Mouse (Mus musculus): Measurements from ENCODE around the gene Cela3b. TPM values are rescaled to one million over a fixed set of nuclear protein-coding genes. Genes with fewer than 3 reads are reported as not detected.

The Cela3b gene
- polyA plus RNA-seq, 1 experiment from 2014 or later = not detected

DNA sequence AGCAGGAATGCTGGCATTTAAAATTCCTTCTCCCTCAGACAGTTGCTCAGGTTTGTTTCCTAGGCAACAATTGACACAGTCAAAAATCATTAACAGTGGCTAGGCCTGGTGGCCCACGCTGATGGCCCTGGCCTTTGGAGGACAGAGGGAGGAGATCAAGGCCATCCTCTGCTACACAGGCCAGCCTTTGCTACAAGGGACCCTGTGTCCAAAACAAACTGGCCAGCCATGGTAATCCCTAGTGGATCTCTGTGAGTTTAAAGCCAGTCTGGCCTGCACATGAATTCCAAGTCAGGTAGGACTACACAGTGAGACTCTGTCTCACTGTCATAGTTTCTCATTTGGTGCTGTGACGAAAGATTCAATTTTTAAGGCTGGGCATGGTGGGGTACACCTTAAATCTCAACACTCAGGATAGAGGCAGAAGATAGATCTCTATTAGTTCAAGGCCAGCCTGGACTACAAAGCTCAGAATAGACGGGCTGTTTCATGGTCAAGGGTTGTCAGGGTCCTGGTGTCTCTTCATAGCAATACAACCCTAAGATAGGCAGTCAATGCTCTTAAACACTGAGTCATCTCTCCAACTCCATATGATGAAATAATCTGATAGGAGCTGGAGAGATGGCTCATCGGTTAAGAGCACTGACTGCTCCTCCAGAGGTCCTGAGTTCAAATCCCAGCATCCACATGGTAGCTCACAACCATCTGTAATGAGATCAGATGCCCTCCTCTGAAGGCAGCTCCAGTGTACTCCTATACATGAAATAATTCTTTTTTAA is 52.6 kb downstream of the Cela3b start:
- Histone ChIP-seq H3K4me2 (no peak overlapping the region), H3K36me3 (ENCODE audit: control insufficient read depth, insufficient read depth, low read length) (no peaks in the 10 kb centered on the region), H3K9ac (ENCODE audit: low read depth, low read length) (no peak overlapping the region), H3K27ac (ENCODE audit: low read depth, low read length) (no peak overlapping the region), H3K27me3 (replicated peaks; ENCODE audit: control insufficient read depth, insufficient read depth, low read length) (no peaks in the 10 kb centered on the region), H3K9me3 (ENCODE audit: control insufficient read depth, low read length) (no peaks in the 10 kb centered on the region), H3K4me3 (ENCODE audit: low read depth, low read length) (no peak overlapping the region), H3K4me1 (replicated peaks; ENCODE audit: control insufficient read depth, insufficient read depth, low read length) (peaks cover 13% of the 10 kb centered on the region)
- no peak for DNase-seq (ENCODE audit: low spot score)
- ATAC-seq (replicated peaks; ENCODE audit: low FRiP score) = no peak
- WGBS = 74% methylated on average over 4 of the region's 4 CpGs

DNA sequence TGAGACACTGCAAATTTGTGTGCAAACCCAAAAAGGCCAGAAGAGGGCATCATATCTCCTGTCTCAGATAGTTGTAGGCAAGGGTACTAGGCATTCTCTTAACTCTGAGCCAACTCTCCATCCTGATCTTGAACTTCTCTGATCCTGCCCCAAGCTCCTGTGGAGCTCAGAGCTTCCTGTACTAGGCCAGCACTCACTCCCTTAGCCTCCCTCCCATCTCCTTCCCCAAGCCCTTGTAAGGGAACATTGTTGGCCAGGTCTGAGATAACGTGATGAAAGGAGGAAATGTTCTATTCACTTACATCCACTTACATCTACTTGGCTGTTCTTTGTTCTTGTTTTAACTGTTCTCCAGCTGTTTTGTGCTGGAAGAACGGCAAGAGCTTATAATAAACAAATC is 53.6 kb downstream of the Cela3b start:
- no peak overlapping the region for H3K4me2 ChIP-seq
- H3K4me3 ChIP-seq (ENCODE audit: low read depth, low read length) = no peak overlapping the region
- H3K27me3 ChIP-seq (replicated peaks; ENCODE audit: control insufficient read depth, insufficient read depth, low read length) = no peaks in the 10 kb centered on the region
- no peak overlapping the region for H3K9ac ChIP-seq (ENCODE audit: low read depth, low read length)
- H3K4me1 ChIP-seq (replicated peaks; ENCODE audit: control insufficient read depth, insufficient read depth, low read length) = peaks cover 13% of the 10 kb centered on the region
- no peaks in the 10 kb centered on the region for H3K9me3 ChIP-seq (ENCODE audit: control insufficient read depth, low read length)
- no peak for ATAC-seq (replicated peaks; ENCODE audit: low FRiP score)
- H3K27ac ChIP-seq (ENCODE audit: low read depth, low read length) = no peak overlapping the region
- 71% methylated on average over 2 of the region's 2 CpGs for WGBS
- no peaks in the 10 kb centered on the region for H3K36me3 ChIP-seq (ENCODE audit: control insufficient read depth, insufficient read depth, low read length)
- no peak for DNase-seq (ENCODE audit: low spot score)

DNA sequence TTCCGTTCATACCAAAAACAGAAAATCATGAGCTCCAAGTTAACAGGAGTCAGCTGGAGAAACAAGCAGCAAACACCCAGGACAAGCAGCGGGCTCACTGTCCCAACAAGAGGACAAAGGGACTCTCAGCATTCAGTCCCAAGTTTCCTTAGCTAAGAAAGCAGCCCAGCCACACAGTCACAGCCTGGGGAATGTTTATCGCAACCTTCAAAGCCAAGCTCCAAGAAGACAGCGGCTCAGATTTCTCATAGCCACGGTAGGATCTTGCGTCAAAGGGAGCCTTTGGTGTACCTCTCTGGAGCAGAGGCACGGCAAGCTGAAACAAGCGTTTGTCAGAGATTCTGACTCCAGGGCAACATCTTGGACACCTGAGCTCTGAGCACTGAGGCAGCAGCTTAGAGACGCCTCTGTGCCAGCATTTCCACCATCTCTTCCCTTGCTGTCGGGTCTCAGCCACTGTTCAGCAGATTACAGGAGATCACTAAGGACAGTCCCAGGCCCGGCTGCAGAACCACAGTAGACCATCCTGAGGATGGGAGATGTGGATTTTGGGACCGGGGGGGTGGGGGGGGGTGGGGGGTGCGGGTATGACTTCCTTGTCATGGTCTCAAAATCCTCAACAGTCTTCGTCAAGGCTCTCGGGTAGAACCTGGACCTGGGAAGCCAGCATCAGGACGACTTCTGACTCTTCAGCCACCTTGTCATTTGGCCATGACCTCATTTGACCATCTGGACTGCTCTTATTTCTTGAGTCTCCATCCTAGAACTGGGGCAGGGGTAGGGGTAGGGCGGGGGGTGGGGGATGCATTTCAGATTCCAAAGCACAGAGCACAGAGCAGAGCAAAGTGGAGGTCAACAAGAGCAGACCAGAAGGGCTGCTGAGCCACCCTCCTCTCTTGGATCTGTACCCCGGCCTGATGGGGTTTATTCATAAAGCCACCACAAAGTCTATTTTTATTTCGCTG is 54.7 kb downstream of the Cela3b start:
- H3K27ac ChIP-seq (ENCODE audit: low read depth, low read length) = no peak overlapping the region
- no peaks in the 10 kb centered on the region for H3K27me3 ChIP-seq (replicated peaks; ENCODE audit: control insufficient read depth, insufficient read depth, low read length)
- WGBS = 54% methylated on average over 19 of the region's 19 CpGs
- H3K9ac ChIP-seq (ENCODE audit: low read depth, low read length) = no peak overlapping the region
- H3K4me3 ChIP-seq (ENCODE audit: low read depth, low read length) = no peak overlapping the region
- H3K4me1 ChIP-seq (replicated peaks; ENCODE audit: control insufficient read depth, insufficient read depth, low read length) = peaks cover 6% of the 10 kb centered on the region
- DNase-seq (ENCODE audit: low spot score) (no peak), ATAC-seq (replicated peaks; ENCODE audit: low FRiP score) (no peak)
- H3K9me3 ChIP-seq (ENCODE audit: control insufficient read depth, low read length) = no peaks in the 10 kb centered on the region
- no peaks in the 10 kb centered on the region for H3K36me3 ChIP-seq (ENCODE audit: control insufficient read depth, insufficient read depth, low read length)
- H3K4me2 ChIP-seq = no peak overlapping the region

DNA sequence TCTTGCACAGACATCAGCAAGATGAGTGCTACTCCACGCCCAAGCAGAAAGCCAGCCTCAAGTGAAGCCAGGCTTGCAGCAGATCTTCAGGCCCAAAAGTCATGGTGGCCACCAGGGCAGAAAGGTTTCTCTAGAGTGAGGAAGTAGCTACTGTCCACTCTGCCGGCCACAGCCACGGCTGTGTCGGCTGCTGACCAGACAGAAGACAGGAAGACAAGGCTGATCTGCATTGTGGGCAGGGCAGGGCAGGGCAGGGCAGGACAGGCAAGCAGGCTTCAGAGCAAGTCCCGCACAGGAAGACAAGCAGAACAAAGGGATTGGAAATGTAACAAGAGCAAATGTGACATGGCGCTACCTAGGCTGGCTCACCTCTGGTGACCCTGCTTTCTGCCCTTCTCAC is 56.6 kb downstream of the Cela3b start:
- Histone ChIP-seq H3K4me2 (no peak overlapping the region), H3K4me1 (replicated peaks; ENCODE audit: control insufficient read depth, insufficient read depth, low read length) (peaks cover 6% of the 10 kb centered on the region), H3K27ac (ENCODE audit: low read depth, low read length) (no peak overlapping the region), H3K9me3 (ENCODE audit: control insufficient read depth, low read length) (no peaks in the 10 kb centered on the region), H3K27me3 (replicated peaks; ENCODE audit: control insufficient read depth, insufficient read depth, low read length) (no peaks in the 10 kb centered on the region), H3K4me3 (ENCODE audit: low read depth, low read length) (no peak overlapping the region), H3K36me3 (ENCODE audit: control insufficient read depth, insufficient read depth, low read length) (no peaks in the 10 kb centered on the region), H3K9ac (ENCODE audit: low read depth, low read length) (no peak overlapping the region)
- ATAC-seq (replicated peaks; ENCODE audit: low FRiP score) (no peak), DNase-seq (ENCODE audit: low spot score) (no peak)
- 55% methylated on average over 6 of the region's 6 CpGs for WGBS

DNA sequence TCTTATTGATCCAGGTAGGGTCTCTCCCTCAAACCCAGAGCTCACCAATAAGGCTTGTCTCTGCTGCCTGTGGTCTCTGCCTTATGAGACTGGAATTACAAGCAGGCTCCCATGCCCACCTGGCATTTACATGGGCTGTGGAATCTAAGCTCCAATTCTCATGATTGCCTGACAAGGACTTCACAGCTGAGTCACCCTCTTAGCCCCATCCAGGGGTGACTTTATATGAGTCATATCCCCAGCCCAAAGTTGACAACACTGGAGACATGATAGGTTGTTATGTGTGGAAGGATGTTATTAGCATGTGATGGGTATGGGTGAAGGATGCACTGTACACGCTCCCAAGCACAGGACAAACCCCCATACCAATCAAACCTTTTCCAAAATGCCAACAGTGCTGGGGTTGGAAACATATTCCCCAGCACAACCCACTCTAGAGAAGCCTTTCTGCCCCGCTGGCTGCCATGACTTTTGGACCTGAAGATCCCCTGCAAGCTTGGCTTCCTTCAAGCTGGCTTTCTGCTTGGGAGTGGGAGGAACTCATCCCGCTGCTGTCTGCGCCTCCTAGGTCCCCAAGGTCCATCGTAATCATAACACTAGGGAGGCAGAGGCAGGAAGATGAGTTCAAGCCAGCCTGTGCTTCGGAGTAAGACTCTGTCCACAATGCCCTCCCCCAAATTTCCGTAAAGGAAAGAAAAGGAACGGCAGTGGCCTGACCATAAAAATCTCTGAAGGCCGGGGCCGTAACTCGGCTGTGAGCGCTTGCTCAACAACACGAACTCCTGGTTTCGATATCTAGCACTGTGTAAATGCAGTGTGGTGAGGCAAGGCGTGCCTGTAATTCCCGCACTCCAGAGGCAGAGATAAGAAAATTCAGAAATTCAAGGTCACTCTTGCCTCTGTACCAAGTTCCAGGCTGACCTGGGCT is 58.5 kb downstream of the Cela3b start:
- Histone ChIP-seq H3K36me3 (ENCODE audit: control insufficient read depth, insufficient read depth, low read length) (no peaks in the 10 kb centered on the region), H3K9ac (ENCODE audit: low read depth, low read length) (no peak overlapping the region), H3K4me2 (peak overlapping the region; percentile 10; the same call in 1 of the 2 replicates), H3K9me3 (ENCODE audit: control insufficient read depth, low read length) (no peaks in the 10 kb centered on the region), H3K4me1 (replicated peaks; ENCODE audit: control insufficient read depth, insufficient read depth, low read length) (peaks cover 17% of the 10 kb centered on the region), H3K4me3 (ENCODE audit: low read depth, low read length) (no peak overlapping the region), H3K27ac (ENCODE audit: low read depth, low read length) (no peak overlapping the region), H3K27me3 (replicated peaks; ENCODE audit: control insufficient read depth, insufficient read depth, low read length) (no peaks in the 10 kb centered on the region)
- ATAC-seq (replicated peaks; ENCODE audit: low FRiP score) (no peak), DNase-seq (ENCODE audit: low spot score) (no peak)
- WGBS = 72% methylated on average over 16 of the region's 16 CpGs

Other genes with a start within 250 kb of the Cela3b start
- gene Wnt4, start 153.1 kb downstream of the Cela3b start, polyA plus RNA-seq (2014; fragmentation: Nextera tagmentation; extraction: Ambion mirVana) = 1.8 and 1.9 TPM in 2 replicates
- 459 and 500 TPM in 2 replicates for gene Cdc42, start 72.8 kb downstream of the Cela3b start, polyA plus RNA-seq (2014; fragmentation: Nextera tagmentation; extraction: Ambion mirVana)
- gene Cela3a, start 20.7 kb downstream of the Cela3b start, polyA plus RNA-seq (2014; fragmentation: Nextera tagmentation; extraction: Ambion mirVana) = not detected in 2 replicates
- not detected in 2 replicates for gene 1700013G24Rik, start 22.7 kb upstream of the Cela3b start, polyA plus RNA-seq (2014; fragmentation: Nextera tagmentation; extraction: Ambion mirVana)
- 19.9 and 20.8 TPM in 2 replicates for gene Hspg2, start 38.2 kb upstream of the Cela3b start, polyA plus RNA-seq (2014; fragmentation: Nextera tagmentation; extraction: Ambion mirVana)
- gene Ldlrad2, start 144.0 kb upstream of the Cela3b start, polyA plus RNA-seq (2014; fragmentation: Nextera tagmentation; extraction: Ambion mirVana) = not detected in 2 replicates
- 65.7 and 70.3 TPM in 2 replicates for gene Usp48, start 163.2 kb upstream of the Cela3b start, polyA plus RNA-seq (2014; fragmentation: Nextera tagmentation; extraction: Ambion mirVana)
- 3.2 and 4.1 TPM in 2 replicates for gene Rap1gap, start 234.2 kb upstream of the Cela3b start, polyA plus RNA-seq (2014; fragmentation: Nextera tagmentation; extraction: Ambion mirVana)

Data from liver, embryonic 11.5 days (tissue).